Mouse (Mus musculus): Measurements from ENCODE around the gene Rprd1b. TPM values are rescaled to one million over a fixed set of nuclear protein-coding genes. Genes with fewer than 3 reads are reported as not detected.

Gene Rprd1b
- total RNA-seq, 2 experiments from 2014 or later = 23.7 to 31.7 TPM

GRCm38 (mm10) chr2:158080622-158081241 lies 52.4 kb downstream of the Rprd1b start:
- DNase-seq = no peak

GRCm38 (mm10) chr2:158084486-158084885 lies 56.2 kb downstream of the Rprd1b start:
- no peak for DNase-seq

- no peak for DNase-seq
These were observed 61.8 kb downstream of the Rprd1b start for GRCm38 (mm10) chr2:158090096-158090495.

GRCm38 (mm10) chr2:158093345-158093744 lies 65.0 kb downstream of the Rprd1b start:
- peak; percentile 34 for DNase-seq

GRCm38 (mm10) chr2:158094300-158094699 lies 66.0 kb downstream of the Rprd1b start:
- no peak for DNase-seq

GRCm38 (mm10) chr2:158094846-158095245 lies 66.5 kb downstream of the Rprd1b start:
- DNase-seq = no peak

- DNase-seq = no peak
These were observed 68.8 kb downstream of the Rprd1b start for GRCm38 (mm10) chr2:158097071-158097470.

- DNase-seq = no peak
These were observed 70.4 kb downstream of the Rprd1b start for GRCm38 (mm10) chr2:158098730-158099129.

- no peak for DNase-seq
These were observed 71.2 kb downstream of the Rprd1b start for GRCm38 (mm10) chr2:158099537-158099936.

- DNase-seq = no peak
These were observed 73.5 kb downstream of the Rprd1b start for GRCm38 (mm10) chr2:158101768-158102167.

GRCm38 (mm10) chr2:158104966-158105365 lies 76.7 kb downstream of the Rprd1b start:
- no peak for DNase-seq

- DNase-seq = no peak
These were observed 77.3 kb downstream of the Rprd1b start for GRCm38 (mm10) chr2:158105605-158106004.

- peak; percentile 46 for DNase-seq
These were observed 78.8 kb downstream of the Rprd1b start for GRCm38 (mm10) chr2:158106947-158107587.

GRCm38 (mm10) chr2:158109516-158109915 lies 81.2 kb downstream of the Rprd1b start:
- no peak for DNase-seq

- DNase-seq = peak; percentile 55
These were observed 85.4 kb downstream of the Rprd1b start for GRCm38 (mm10) chr2:158113591-158114257.

- DNase-seq = no peak
These were observed 86.6 kb downstream of the Rprd1b start for GRCm38 (mm10) chr2:158114931-158115330.

GRCm38 (mm10) chr2:158115838-158116453 lies 87.6 kb downstream of the Rprd1b start:
- DNase-seq = no peak

GRCm38 (mm10) chr2:158116653-158117052 lies 88.4 kb downstream of the Rprd1b start:
- DNase-seq = no peak

GRCm38 (mm10) chr2:158119145-158119544 lies 90.8 kb downstream of the Rprd1b start:
- DNase-seq = no peak

- no peak for DNase-seq
These were observed 91.9 kb downstream of the Rprd1b start for GRCm38 (mm10) chr2:158120211-158120610.

- DNase-seq = no peak
These were observed 92.6 kb downstream of the Rprd1b start for GRCm38 (mm10) chr2:158120868-158121267.

GRCm38 (mm10) chr2:158121645-158122326 lies 93.5 kb downstream of the Rprd1b start:
- peak; percentile 80 for DNase-seq
